Mouse (Mus musculus): ENCODE measurements around the gene Prpf6.

GRCm38 (mm10) chr2:181646626-181647472 is 55.2 kb downstream of the Prpf6 start:
- TF ChIP-seq EP300 (IDR thresholded peaks at IDR 0.05): no peak
- no peak for TF ChIP-seq CTCF (IDR thresholded peaks at IDR 0.05)

Data from lung, postnatal 0 days (tissue).